Mouse (Mus musculus): ENCODE measurements at regions not wholly inside any gene's neighbourhood (a gene's known extent, or its start where the extent isn't known, plus 50 kb on each side); places are given as distances from the start of the nearest gene placed in this dataset.

GRCm38 (mm10) chr17:87569981-87570380 lies 65.8 kb upstream of the Epcam start:
- H3K9ac ChIP-seq, result no peak overlapping the region
- no peak for ATAC-seq (ENCODE audit: insufficient read depth, low FRiP score, low read depth)
- H3K4me2 ChIP-seq, result no peak overlapping the region
- 62% methylated on average over 9 of the region's 9 CpGs for WGBS
- no peaks in the 10 kb centered on the region for H3K9me3 ChIP-seq
- 0 out of 2 replicates have a peak overlapping the region, but pooled peaks have one; percentile 44 for H3K27ac ChIP-seq
- H3K4me3 ChIP-seq (replicated peaks), result no peak overlapping the region
- no peaks in the 10 kb centered on the region for H3K36me3 ChIP-seq
- peaks cover 13% of the 10 kb centered on the region; the same call in 1 of the 2 replicates for H3K4me1 ChIP-seq
- no peaks in the 10 kb centered on the region for H3K27me3 ChIP-seq (replicated peaks)

GRCm38 (mm10) chr17:87570676-87571344 lies 65.0 kb upstream of the Epcam start:
- H3K9ac ChIP-seq, result no peak overlapping the region
- H3K4me1 ChIP-seq, result peaks cover 13% of the 10 kb centered on the region; the same call in 1 of the 2 replicates
- peak overlapping the region; percentile 46 for H3K4me2 ChIP-seq
- 50% methylated on average over 18 of the region's 18 CpGs for WGBS
- no peaks in the 10 kb centered on the region for H3K9me3 ChIP-seq
- H3K4me3 ChIP-seq (replicated peaks), result 0 out of 2 replicates have a peak overlapping the region, but pooled peaks have one; percentile 13
- ATAC-seq (ENCODE audit: insufficient read depth, low FRiP score, low read depth), result peak; percentile 54; the same call in 1 of the 2 replicates
- no peak overlapping the region for H3K27ac ChIP-seq
- no peaks in the 10 kb centered on the region for H3K27me3 ChIP-seq (replicated peaks)
- H3K36me3 ChIP-seq, result no peaks in the 10 kb centered on the region

GRCm38 (mm10) chr17:87571345-87571932 lies 64.3 kb upstream of the Epcam start:
- H3K27ac ChIP-seq, result no peak overlapping the region
- H3K9me3 ChIP-seq, result no peaks in the 10 kb centered on the region
- no peaks in the 10 kb centered on the region for H3K36me3 ChIP-seq
- H3K4me1 ChIP-seq, result peaks cover 13% of the 10 kb centered on the region; the same call in 1 of the 2 replicates
- no peak overlapping the region for H3K9ac ChIP-seq
- WGBS, result 12% methylated on average over 18 of the region's 18 CpGs
- no peaks in the 10 kb centered on the region for H3K27me3 ChIP-seq (replicated peaks)
- ATAC-seq (ENCODE audit: insufficient read depth, low FRiP score, low read depth), result peak; percentile 74; the same call in 1 of the 2 replicates
- H3K4me2 ChIP-seq, result peak overlapping the region; percentile 46
- peak overlapping the region; percentile 13; the same call in 1 of the 2 replicates for H3K4me3 ChIP-seq (replicated peaks)

- H3K27ac ChIP-seq, result no peak overlapping the region
- H3K36me3 ChIP-seq, result no peaks in the 10 kb centered on the region
- ATAC-seq (ENCODE audit: insufficient read depth, low FRiP score, low read depth), result no peak
- peaks cover 6% of the 10 kb centered on the region; the same call in 1 of the 2 replicates for H3K9me3 ChIP-seq
- WGBS, result 49% methylated on average over 6 of the region's 6 CpGs
- H3K4me2 ChIP-seq, result no peak overlapping the region
- H3K27me3 ChIP-seq (replicated peaks), result no peaks in the 10 kb centered on the region
- H3K9ac ChIP-seq, result no peak overlapping the region
- H3K4me3 ChIP-seq (replicated peaks), result no peak overlapping the region
- H3K4me1 ChIP-seq, result no peaks in the 10 kb centered on the region
Observed at GRCm38 (mm10) chr17:87583575-87583974, 52.2 kb upstream of the Epcam start.

- WGBS, result 43% methylated on average over 6 of the region's 6 CpGs
- H3K4me1 ChIP-seq, result no peaks in the 10 kb centered on the region
- H3K36me3 ChIP-seq, result no peaks in the 10 kb centered on the region
- ATAC-seq (ENCODE audit: insufficient read depth, low FRiP score, low read depth), result no peak
- H3K4me3 ChIP-seq (replicated peaks), result no peak overlapping the region
- H3K4me2 ChIP-seq, result no peak overlapping the region
- 0 out of 2 replicates have a peak, but pooled peaks cover 3% of the 10 kb centered on the region for H3K9me3 ChIP-seq
- H3K9ac ChIP-seq, result no peak overlapping the region
- no peaks in the 10 kb centered on the region for H3K27me3 ChIP-seq (replicated peaks)
- H3K27ac ChIP-seq, result no peak overlapping the region
Observed at GRCm38 (mm10) chr17:87585355-87585754, 50.4 kb upstream of the Epcam start.
